Mouse (Mus musculus) hindbrain, embryonic 14.5 days (tissue): ENCODE measurements around the gene Pear1. TPM values are rescaled to one million over a fixed set of nuclear protein-coding genes. Genes with fewer than 3 reads are reported as not detected.
"Not testable (repeated sequence)": the region's sequence is repeated elsewhere in the genome, so short reads cannot be mapped to it uniquely, and the experiment has no call there.

Source experiments
- ATAC-seq: fragments of 200-750 bp; cut with Nextera tagmentation; 2 replicates; pipeline ENCODE4 v1.8.0; 2017; ENCODE audit warnings: moderate number of reproducible peaks, mild to moderate bottlenecking, moderate TSS enrichment, moderate library complexity; ENCODE audit not compliant: low FRiP score
- DNase-seq: peaks from one replicate; pipeline ENCODE4 v3.0.0-alpha.2; 2015; ENCODE audit warnings: low spot score
- H3K27ac ChIP-seq: fragments of 300-500 bp; sonication (generic); 2 replicates; pipeline ENCODE4 v1.5.1; 2014; ENCODE audit warnings: mild to moderate bottlenecking, moderate library complexity
- H3K27me3 ChIP-seq: fragments of 300-500 bp; sonication (generic); 2 replicates; pipeline ENCODE4 v1.6.1; 2014; ENCODE audit warnings: mild to moderate bottlenecking, low read length, mixed read lengths; ENCODE audit not compliant: control insufficient read depth, insufficient read depth
- H3K36me3 ChIP-seq: fragments of 300-500 bp; sonication (generic); replicated peaks from 2 replicates; pipeline ENCODE4 v1.6.1; 2014; ENCODE audit not compliant: control insufficient read depth, insufficient read depth
- H3K4me1 ChIP-seq: fragments of 300-500 bp; sonication (generic); replicated peaks from 2 replicates; pipeline ENCODE4 v1.6.1; 2014; ENCODE audit warnings: antibody characterized with exemption, low read length, mixed read lengths; ENCODE audit not compliant: control insufficient read depth, insufficient read depth
- H3K4me2 ChIP-seq: fragments of 300-500 bp; sonication (generic); replicated peaks from 2 replicates; pipeline ENCODE4 v1.6.1; 2014; ENCODE audit warnings: mild to moderate bottlenecking, moderate library complexity
- H3K4me3 ChIP-seq: fragments of 300-500 bp; sonication (generic); replicated peaks from 2 replicates; pipeline ENCODE4 v1.5.1; 2014; ENCODE audit warnings: mild to moderate bottlenecking, low read length
- H3K9ac ChIP-seq: fragments of 300-500 bp; sonication (generic); 2 replicates; pipeline ENCODE4 v1.6.1; 2014
- H3K9me3 ChIP-seq: fragments of 300-500 bp; sonication (generic); 2 replicates; pipeline ENCODE4 v1.6.1; 2016; ENCODE audit warnings: low read length; ENCODE audit not compliant: control insufficient read depth
- WGBS: fragments of 180-500 bp; shearing (Covaris S2); extraction: QIAGEN DNeasy Blood & Tissue Kit; methylation state at CpG from one replicate; pipeline ENCODE4 v1.1.7; 2014; 5-methylcytosine and 5-hydroxymethylcytosine counted together
- polyA plus RNA-seq: library from polyadenylated mRNA; unstranded; fragments of >200 nt; fragmentation: Nextera tagmentation; extraction: Ambion mirVana; gene quantifications from 2 replicates; pipeline ENCODE4 v1.2.1, GENCODE M21; 2014

Gene Pear1
- 9.9 and 10.2 TPM in 2 replicates for polyA plus RNA-seq

GRCm38 (mm10) chr3:87824206-87824605 lies at the start of gene Pear1:
TSS of gene Pear1 (minus strand) at chr3:87824306.
- WGBS, result 100% methylated on average over 1 of the region's 1 CpGs
- H3K27me3 ChIP-seq, H3K4me1 ChIP-seq, H3K4me2 ChIP-seq, H3K9ac ChIP-seq, ATAC-seq, H3K9me3 ChIP-seq, H3K36me3 ChIP-seq, H3K27ac ChIP-seq, H3K4me3 ChIP-seq, DNase-seq: not testable (repeated sequence)

GRCm38 (mm10) chr3:87864111-87864510 lies 40.0 kb upstream of the Pear1 start:
- not testable (repeated sequence) for H3K4me3 ChIP-seq, H3K4me2 ChIP-seq, H3K4me1 ChIP-seq, H3K27ac ChIP-seq, DNase-seq, ATAC-seq, H3K9me3 ChIP-seq, H3K9ac ChIP-seq, H3K27me3 ChIP-seq
- 96% methylated on average over 4 of the region's 4 CpGs for WGBS
- peaks cover 87% of the 10 kb centered on the region for H3K36me3 ChIP-seq

GRCm38 (mm10) chr3:87859813-87860212 lies 35.7 kb upstream of the Pear1 start:
- ATAC-seq, result peak; percentile 53; the same call in 1 of the 2 replicates
- no peaks in the 10 kb centered on the region; the same call in 1 of the 2 replicates for H3K4me1 ChIP-seq
- DNase-seq, result peak; percentile 73
- no peak overlapping the region for H3K27ac ChIP-seq
- no peaks in the 10 kb centered on the region for H3K27me3 ChIP-seq
- H3K9me3 ChIP-seq, result no peaks in the 10 kb centered on the region
- no peak overlapping the region for H3K4me3 ChIP-seq
- WGBS, result 26% methylated on average over 3 of the region's 3 CpGs
- H3K9ac ChIP-seq, result no peak overlapping the region
- H3K4me2 ChIP-seq, result no peak overlapping the region
- peaks cover 68% of the 10 kb centered on the region for H3K36me3 ChIP-seq

- peaks cover 6% of the 10 kb centered on the region; the same call in 1 of the 2 replicates for H3K4me1 ChIP-seq
- H3K4me2 ChIP-seq, result no peak overlapping the region
- DNase-seq (no peak), ATAC-seq (no peak)
- H3K9me3 ChIP-seq, result no peaks in the 10 kb centered on the region
- peaks cover 51% of the 10 kb centered on the region for H3K36me3 ChIP-seq
- H3K4me3 ChIP-seq, result no peak overlapping the region
- H3K27me3 ChIP-seq, result no peaks in the 10 kb centered on the region
- WGBS, result 91% methylated on average over 8 of the region's 8 CpGs
- H3K27ac ChIP-seq, result no peak overlapping the region
- no peak overlapping the region for H3K9ac ChIP-seq
Measured at GRCm38 (mm10) chr3:87857666-87858065, 33.6 kb upstream of the Pear1 start.

GRCm38 (mm10) chr3:87855936-87856335 lies 31.8 kb upstream of the Pear1 start:
- WGBS, result 92% methylated on average over 8 of the region's 8 CpGs
- no peak for DNase-seq

GRCm38 (mm10) chr3:87854795-87855568 lies 30.9 kb upstream of the Pear1 start:
- Histone ChIP-seq H3K27ac (no peak overlapping the region), H3K9me3 (no peaks in the 10 kb centered on the region), H3K4me1 (peaks cover 6% of the 10 kb centered on the region; the same call in 1 of the 2 replicates), H3K9ac (no peak overlapping the region), H3K4me2 (no peak overlapping the region), H3K4me3 (no peak overlapping the region), H3K27me3 (no peaks in the 10 kb centered on the region), H3K36me3 (peaks cover 31% of the 10 kb centered on the region)
- no peak for DNase-seq
- peak; percentile 17; the same call in 1 of the 2 replicates for ATAC-seq
- 70% methylated on average over 7 of the region's 7 CpGs for WGBS

More at GRCm38 (mm10) chr3:87855936-87856335, 31.8 kb upstream of the Pear1 start:
- Histone ChIP-seq H3K4me3 (no peak overlapping the region), H3K27ac (no peak overlapping the region), H3K27me3 (no peaks in the 10 kb centered on the region), H3K4me2 (no peak overlapping the region), H3K4me1 (peaks cover 6% of the 10 kb centered on the region; the same call in 1 of the 2 replicates), H3K9me3 (no peaks in the 10 kb centered on the region), H3K36me3 (peaks cover 35% of the 10 kb centered on the region), H3K9ac (no peak overlapping the region)
- ATAC-seq, result no peak

- Histone ChIP-seq H3K9ac (no peak overlapping the region), H3K36me3 (no peaks in the 10 kb centered on the region), H3K4me1 (peaks cover 4% of the 10 kb centered on the region; the same call in 1 of the 2 replicates), H3K27ac (no peak overlapping the region), H3K9me3 (no peaks in the 10 kb centered on the region), H3K4me2 (no peak overlapping the region), H3K4me3 (no peak overlapping the region), H3K27me3 (no peaks in the 10 kb centered on the region)
- ATAC-seq (no peak), DNase-seq (no peak)
- 84% methylated on average over 14 of the region's 14 CpGs for WGBS
Measured at GRCm38 (mm10) chr3:87849117-87849516, 25.0 kb upstream of the Pear1 start.

GRCm38 (mm10) chr3:87847680-87848079 lies 23.6 kb upstream of the Pear1 start:
- Histone ChIP-seq H3K36me3 (no peaks in the 10 kb centered on the region), H3K9me3 (no peaks in the 10 kb centered on the region), H3K27ac (no peak overlapping the region), H3K27me3 (no peaks in the 10 kb centered on the region), H3K4me1 (no peaks in the 10 kb centered on the region), H3K9ac (no peak overlapping the region), H3K4me3 (no peak overlapping the region), H3K4me2 (no peak overlapping the region)
- WGBS, result 81% methylated on average over 5 of the region's 5 CpGs
- DNase-seq (no peak), ATAC-seq (no peak)

GRCm38 (mm10) chr3:87846650-87847110 lies 22.6 kb upstream of the Pear1 start, which contains the start of gene Sh2d2a:
TSS of gene Sh2d2a (plus strand) at chr3:87846755.
- 83% methylated on average over 7 of the region's 7 CpGs for WGBS

More at GRCm38 (mm10) chr3:87846650-87847110, 22.6 kb upstream of the Pear1 start, which contains the start of gene Sh2d2a:
- Histone ChIP-seq H3K9ac (no peak within 1 kb of the TSS), H3K36me3 (no peaks in the 10 kb centered on the region), H3K27ac (no peak within 1 kb of the TSS), H3K27me3 (no peaks in the 10 kb centered on the region), H3K9me3 (no peaks in the 10 kb centered on the region), H3K4me1 (no peaks in the 10 kb centered on the region), H3K4me3 (no peak within 1 kb of the TSS), H3K4me2 (no peak within 1 kb of the TSS)
- no peak for ATAC-seq
- DNase-seq, result no peak
